Mouse (Mus musculus) forelimb bud, embryonic 11.5 days (tissue): ENCODE results near the gene Agbl3.

Experiments
- DNase-seq: peaks from one replicate; pipeline ENCODE4 v3.0.0-alpha.2; 2012; ENCODE audit warnings: low read depth, low spot score

Agbl3 gene

GRCm38 (mm10) chr6:34797887-34798286, 17.7 kb downstream of the Agbl3 start:
- DNase-seq = no peak

GRCm38 (mm10) chr6:34805582-34805981, 25.4 kb downstream of the Agbl3 start:
- no peak for DNase-seq

- no peak for DNase-seq
Observed at GRCm38 (mm10) chr6:34810651-34811050, 30.4 kb downstream of the Agbl3 start.

- DNase-seq = no peak
Observed at GRCm38 (mm10) chr6:34824406-34824805, 44.2 kb downstream of the Agbl3 start.

GRCm38 (mm10) chr6:34832352-34832751, 52.1 kb downstream of the Agbl3 start:
- no peak for DNase-seq

GRCm38 (mm10) chr6:34861546-34862053, 81.4 kb downstream of the Agbl3 start:
- DNase-seq = no peak

GRCm38 (mm10) chr6:34862381-34862780, 82.1 kb downstream of the Agbl3 start:
- DNase-seq = no peak

- no peak for DNase-seq
Observed at GRCm38 (mm10) chr6:34862791-34863403, 82.7 kb downstream of the Agbl3 start, which contains the start of gene Tmem140. Tmem140 (plus strand) TSS chr6:34863146.

GRCm38 (mm10) chr6:34863786-34864514, 83.7 kb downstream of the Agbl3 start:
- DNase-seq = no peak

GRCm38 (mm10) chr6:34865213-34865612, 85.0 kb downstream of the Agbl3 start:
- DNase-seq = no peak

GRCm38 (mm10) chr6:34865711-34866593, 85.7 kb downstream of the Agbl3 start:
- DNase-seq = no peak

- no peak for DNase-seq
Observed at GRCm38 (mm10) chr6:34866786-34867185, 86.6 kb downstream of the Agbl3 start.

GRCm38 (mm10) chr6:34867301-34867994, 87.2 kb downstream of the Agbl3 start:
- DNase-seq = no peak

- no peak for DNase-seq
Observed at GRCm38 (mm10) chr6:34867995-34868350, 87.7 kb downstream of the Agbl3 start.

- no peak for DNase-seq
Observed at GRCm38 (mm10) chr6:34868507-34869217, 88.4 kb downstream of the Agbl3 start.

- DNase-seq = no peak
Observed at GRCm38 (mm10) chr6:34869225-34869915, 89.1 kb downstream of the Agbl3 start.

- DNase-seq = no peak
Observed at GRCm38 (mm10) chr6:34870136-34870535, 89.9 kb downstream of the Agbl3 start.

GRCm38 (mm10) chr6:34870724-34871123, 90.5 kb downstream of the Agbl3 start:
- DNase-seq = no peak

GRCm38 (mm10) chr6:34871929-34872328, 91.7 kb downstream of the Agbl3 start:
- DNase-seq = no peak

GRCm38 (mm10) chr6:34872871-34873270, 92.6 kb downstream of the Agbl3 start:
- DNase-seq = no peak
